10 mouse cellular contexts compared by ENCODE assay signal in the genomic region with DNA sequence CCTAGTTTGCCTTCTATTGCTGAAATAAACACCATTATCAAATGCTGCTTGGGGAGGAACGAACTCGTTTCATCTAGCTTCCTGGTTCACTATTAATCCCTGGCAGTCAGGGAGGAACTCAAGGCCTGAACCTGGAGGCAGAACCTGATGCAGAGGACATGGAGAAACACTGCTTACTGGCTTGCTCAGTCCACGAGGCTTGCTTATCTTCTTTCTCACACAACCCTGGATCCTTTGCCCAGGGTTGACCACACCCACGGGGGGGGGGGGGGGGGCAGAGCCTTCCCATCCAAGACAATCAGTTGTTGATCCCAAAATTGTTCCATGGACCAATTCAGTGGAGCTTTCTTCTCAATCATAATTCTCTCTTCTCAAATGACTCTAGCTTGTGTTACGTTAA. TPM values are rescaled to one million over a fixed set of nuclear protein-coding genes. Genes with fewer than 3 reads are reported as not detected.
DNase-seq lines count a peak whose midpoint lies in the region; ATAC-seq and TF ChIP-seq lines count a peak whose summit lies in the region.
"Had no signal": no experiment of that assay in that cellular context is flagged by ENCODE, and none has a peak within 500 bp of the region (broad histone marks: within the 10 kb centered on the region; RNA-seq: fewer than 3 reads in every experiment).

No protein-coding gene starts in this region.

- H3K36me3 ChIP-seq in heart, embryonic 10.5 days, result no peaks in the 10 kb centered on the region
- H3K36me3 ChIP-seq in midbrain, embryonic 12.5 days, result no peaks in the 10 kb centered on the region
- no peaks in the 10 kb centered on the region for H3K36me3 ChIP-seq in midbrain, embryonic 11.5 days (ENCODE audit: control insufficient read depth, insufficient read depth, low read length)
- no peaks in the 10 kb centered on the region for H3K36me3 ChIP-seq in limb, embryonic 14.5 days (ENCODE audit: control insufficient read depth, insufficient read depth, low read length)
- no peaks in the 10 kb centered on the region for H3K36me3 ChIP-seq in neural tube, embryonic 15.5 days

- 49% methylated on average over 5 of the region's 5 CpGs for WGBS in heart, embryonic 10.5 days
- WGBS in midbrain, embryonic 12.5 days, result 51% methylated on average over 5 of the region's 5 CpGs
- WGBS in midbrain, embryonic 11.5 days, result 61% methylated on average over 5 of the region's 5 CpGs
- 43% methylated on average over 5 of the region's 5 CpGs for WGBS in limb, embryonic 14.5 days
- WGBS in neural tube, embryonic 15.5 days, result 56% methylated on average over 5 of the region's 5 CpGs

- H3K4me3 ChIP-seq in heart, embryonic 10.5 days, result no peak overlapping the region
- no peak overlapping the region for H3K4me3 ChIP-seq in midbrain, embryonic 12.5 days
- H3K4me3 ChIP-seq in midbrain, embryonic 11.5 days (ENCODE audit: low read depth, low read length), result no peak overlapping the region
- H3K4me3 ChIP-seq in limb, embryonic 14.5 days (replicated peaks; ENCODE audit: low read length), result no peak overlapping the region
- H3K4me3 ChIP-seq in neural tube, embryonic 15.5 days (replicated peaks), result no peak overlapping the region

- ATAC-seq in midbrain, embryonic 12.5 days (ENCODE audit: low FRiP score, low read depth), result no peak
- ATAC-seq in midbrain, embryonic 11.5 days (ENCODE audit: low FRiP score), result no peak
- no peak for ATAC-seq in limb, embryonic 14.5 days (ENCODE audit: low FRiP score, low read depth)
- ATAC-seq in neural tube, embryonic 15.5 days (ENCODE audit: low FRiP score), result 0 out of 2 replicates have a peak, but pooled peaks have one; percentile 5

- peaks cover 9% of the 10 kb centered on the region; the same call in 1 of the 2 replicates for H3K4me1 ChIP-seq in heart, embryonic 10.5 days
- no peaks in the 10 kb centered on the region for H3K4me1 ChIP-seq in midbrain, embryonic 12.5 days
- no peaks in the 10 kb centered on the region for H3K4me1 ChIP-seq in midbrain, embryonic 11.5 days (ENCODE audit: control insufficient read depth, insufficient read depth, low read length)
- no peaks in the 10 kb centered on the region for H3K4me1 ChIP-seq in limb, embryonic 14.5 days (ENCODE audit: control insufficient read depth, insufficient read depth, low read length)
- H3K4me1 ChIP-seq in neural tube, embryonic 15.5 days, result no peaks in the 10 kb centered on the region

- TF ChIP-seq POLR2A in limb, embryonic 14.5 days (IDR thresholded peaks at IDR 0.05; ENCODE audit: borderline replicate concordance, extremely low read depth, insufficient read depth, insufficient read length), result no peak

- H3K27me3 ChIP-seq in heart, embryonic 10.5 days (ENCODE audit: insufficient read depth, poor library complexity, severe bottlenecking), result no peaks in the 10 kb centered on the region
- no peaks in the 10 kb centered on the region for H3K27me3 ChIP-seq in midbrain, embryonic 12.5 days
- H3K27me3 ChIP-seq in midbrain, embryonic 11.5 days (ENCODE audit: control insufficient read depth, insufficient read depth, low read length), result no peaks in the 10 kb centered on the region
- H3K27me3 ChIP-seq in limb, embryonic 14.5 days (ENCODE audit: control insufficient read depth, insufficient read depth, low read length), result no peaks in the 10 kb centered on the region
- no peaks in the 10 kb centered on the region for H3K27me3 ChIP-seq in neural tube, embryonic 15.5 days (replicated peaks)

- H3K9me3 ChIP-seq in heart, embryonic 10.5 days, result no peaks in the 10 kb centered on the region
- no peaks in the 10 kb centered on the region for H3K9me3 ChIP-seq in midbrain, embryonic 12.5 days
- H3K9me3 ChIP-seq in midbrain, embryonic 11.5 days (ENCODE audit: control insufficient read depth, low read length), result no peaks in the 10 kb centered on the region
- no peaks in the 10 kb centered on the region for H3K9me3 ChIP-seq in limb, embryonic 14.5 days (ENCODE audit: control insufficient read depth, low read length)
- no peaks in the 10 kb centered on the region for H3K9me3 ChIP-seq in neural tube, embryonic 15.5 days (replicated peaks)

- peak overlapping the region; percentile 46; the same call in 1 of the 2 replicates for H3K4me2 ChIP-seq in midbrain, embryonic 12.5 days (replicated peaks)
- no peak overlapping the region for H3K4me2 ChIP-seq in midbrain, embryonic 11.5 days
- H3K4me2 ChIP-seq in limb, embryonic 14.5 days (replicated peaks; ENCODE audit: low read depth, low read length, severe bottlenecking), result peak overlapping the region; percentile 47; the same call in 1 of the 2 replicates
- 0 out of 2 replicates have a peak overlapping the region, but pooled peaks have one; percentile 53 for H3K4me2 ChIP-seq in neural tube, embryonic 15.5 days

- H3K9ac ChIP-seq in midbrain, embryonic 12.5 days (replicated peaks), result no peak overlapping the region
- H3K9ac ChIP-seq in midbrain, embryonic 11.5 days (ENCODE audit: low read length), result no peak overlapping the region
- no peak overlapping the region for H3K9ac ChIP-seq in limb, embryonic 14.5 days (ENCODE audit: low read depth, low read length, severe bottlenecking)
- H3K9ac ChIP-seq in neural tube, embryonic 15.5 days (replicated peaks), result no peak overlapping the region

- no peak for DNase-seq in heart, embryonic 10.5 days (ENCODE audit: low spot score)
- DNase-seq in heart, adult 8-10 months (ENCODE audit: low spot score), result no peak
- DNase-seq in midbrain, embryonic 11.5 days (ENCODE audit: low spot score, missing footprints), result no peak
- no peak for DNase-seq in limb, embryonic 14.5 days (ENCODE audit: low spot score)
- DNase-seq in embryo, embryonic 11 days, result no peak
- DNase-seq in left cerebral cortex, adult 9 months (ENCODE audit: low spot score in 2 of 2), result no peak

- H3K27ac ChIP-seq in heart, embryonic 10.5 days, result peak overlapping the region; percentile 59; the same call in 1 of the 2 replicates
- no peak overlapping the region for H3K27ac ChIP-seq in midbrain, embryonic 12.5 days (replicated peaks)
- H3K27ac ChIP-seq in midbrain, embryonic 11.5 days (ENCODE audit: low read depth, low read length), result no peak overlapping the region
- no peak overlapping the region for H3K27ac ChIP-seq in limb, embryonic 14.5 days (replicated peaks; ENCODE audit: low read depth, low read length)
- no peak overlapping the region for H3K27ac ChIP-seq in neural tube, embryonic 15.5 days (replicated peaks)

RNA-seq across cellular contexts. Expression of gene Ifit1, which starts 22.1 kb away (rescaled TPM):
- 0.10 and 0.15 TPM in 2 replicates for polyA plus RNA-seq in heart, embryonic 10.5 days (2016; fragmentation: Nextera tagmentation; extraction: Ambion mirVana)
- 1 to 10 TPM in 2 of 4 experiments, under 1 TPM in 2; 0.90 to 1.3 (median 1.0) TPM for total RNA-seq in heart, adult 8-10 months (2022)
- polyA plus RNA-seq in midbrain, embryonic 12.5 days (2016; fragmentation: Nextera tagmentation; extraction: Ambion mirVana), result 0.26 and 0.30 TPM in 2 replicates
- 0.36 TPM in 1 of 2 replicates, not detected in the other for polyA plus RNA-seq in midbrain, embryonic 11.5 days (2014; fragmentation: Nextera tagmentation; extraction: Ambion mirVana)
- 0.28 and 0.49 TPM in 2 replicates for polyA plus RNA-seq in limb, embryonic 14.5 days (2012; rRNA removed)
- polyA plus RNA-seq in limb, embryonic 14.5 days (2014; fragmentation: Nextera tagmentation; extraction: Ambion mirVana), result 0.72 and 0.98 TPM in 2 replicates
- polyA plus RNA-seq in neural tube, embryonic 15.5 days (2015; fragmentation: Nextera tagmentation; extraction: Ambion mirVana), result 0.63 and 2.0 TPM in 2 replicates

RNA-seq across cellular contexts. Expression of gene Ifit1bl2, which starts 22.2 kb away (rescaled TPM):
- polyA plus RNA-seq in heart, embryonic 10.5 days (2016; fragmentation: Nextera tagmentation; extraction: Ambion mirVana), result 0.38 and 0.42 TPM in 2 replicates
- 1 to 10 TPM; 1.2 to 2.1 (median 1.8) TPM for total RNA-seq in heart, adult 8-10 months (2022)
- polyA plus RNA-seq in midbrain, embryonic 12.5 days (2016; fragmentation: Nextera tagmentation; extraction: Ambion mirVana), result 0.27 TPM in 1 of 2 replicates, not detected in the other
- polyA plus RNA-seq in midbrain, embryonic 11.5 days (2014; fragmentation: Nextera tagmentation; extraction: Ambion mirVana), result 0.25 TPM in 1 of 2 replicates, not detected in the other
- polyA plus RNA-seq in limb, embryonic 14.5 days (2012; rRNA removed), result 0.12 and 0.18 TPM in 2 replicates
- polyA plus RNA-seq in limb, embryonic 14.5 days (2014; fragmentation: Nextera tagmentation; extraction: Ambion mirVana), result 0.22 and 0.37 TPM in 2 replicates
- 0.38 and 0.41 TPM in 2 replicates for polyA plus RNA-seq in neural tube, embryonic 15.5 days (2015; fragmentation: Nextera tagmentation; extraction: Ambion mirVana)
- total RNA-seq: gastrocnemius, adult 18-20 months had no signal
- polyA plus RNA-seq: C2C12 had no signal

RNA-seq across cellular contexts. Expression of gene Ifit3b, which starts 55.0 kb away (rescaled TPM):
- 0.07 TPM in 1 of 2 replicates, not detected in the other for polyA plus RNA-seq in heart, embryonic 10.5 days (2016; fragmentation: Nextera tagmentation; extraction: Ambion mirVana)
- total RNA-seq in heart, adult 8-10 months (2022), result 1 to 10 TPM; 1.4 to 1.8 (median 1.5) TPM
- polyA plus RNA-seq in midbrain, embryonic 12.5 days (2016; fragmentation: Nextera tagmentation; extraction: Ambion mirVana), result 0.15 and 0.18 TPM in 2 replicates
- polyA plus RNA-seq in midbrain, embryonic 11.5 days (2014; fragmentation: Nextera tagmentation; extraction: Ambion mirVana), result 0.10 TPM in 1 of 2 replicates, not detected in the other
- polyA plus RNA-seq in limb, embryonic 14.5 days (2012; rRNA removed), result 0.04 and 0.20 TPM in 2 replicates
- polyA plus RNA-seq in limb, embryonic 14.5 days (2014; fragmentation: Nextera tagmentation; extraction: Ambion mirVana), result 0.18 TPM in 1 of 2 replicates, not detected in the other
- polyA plus RNA-seq in neural tube, embryonic 15.5 days (2015; fragmentation: Nextera tagmentation; extraction: Ambion mirVana), result 0.51 and 0.59 TPM in 2 replicates
- polyA plus RNA-seq: C2C12 had no signal
